Mouse (Mus musculus) hindbrain, embryonic 11.5 days (tissue): Measurements from ENCODE around the gene Prkcz. TPM values are rescaled to one million over a fixed set of nuclear protein-coding genes. Genes with fewer than 3 reads are reported as not detected.
A peak's percentile ranks its signal among the peaks of the same experiment; 100 is the strongest.

Experiments
- ATAC-seq: fragments of 200-750 bp; cut with Nextera tagmentation; 2 replicates; pipeline ENCODE4 v1.8.0; 2017; ENCODE audit warnings: mild to moderate bottlenecking, moderate TSS enrichment, moderate library complexity; ENCODE audit not compliant: low FRiP score
- DNase-seq: peaks from one replicate; pipeline ENCODE4 v3.0.0-alpha.2; 2015; ENCODE audit warnings: low spot score
- H3K27ac ChIP-seq: fragments of 300-500 bp; sonication (generic); 2 replicates; pipeline ENCODE4 v1.5.1; 2014; ENCODE audit warnings: mild to moderate bottlenecking, low read depth, low read length
- H3K27me3 ChIP-seq: fragments of 300-500 bp; sonication (generic); 2 replicates; pipeline ENCODE4 v1.6.1; 2014; ENCODE audit warnings: mild to moderate bottlenecking, low read length, moderate library complexity, mixed read lengths; ENCODE audit not compliant: control insufficient read depth, insufficient read depth
- H3K36me3 ChIP-seq: fragments of 300-500 bp; sonication (generic); 2 replicates; pipeline ENCODE4 v1.6.1; 2014; ENCODE audit warnings: mild to moderate bottlenecking, low read length, moderate library complexity, mixed read lengths; ENCODE audit not compliant: control insufficient read depth, insufficient read depth
- H3K4me1 ChIP-seq: fragments of 300-500 bp; sonication (generic); replicated peaks from 2 replicates; pipeline ENCODE4 v1.6.1; 2014; ENCODE audit warnings: low read length, mixed read lengths; ENCODE audit not compliant: control insufficient read depth, insufficient read depth
- H3K4me2 ChIP-seq: fragments of 300-500 bp; sonication (generic); replicated peaks from 2 replicates; pipeline ENCODE4 v1.6.1; 2014; ENCODE audit warnings: mild to moderate bottlenecking, low read depth, low read length
- H3K4me3 ChIP-seq: fragments of 300-500 bp; sonication (generic); 2 replicates; pipeline ENCODE4 v1.5.1; 2014; ENCODE audit warnings: low read depth, low read length
- H3K9ac ChIP-seq: fragments of 300-500 bp; sonication (generic); 2 replicates; pipeline ENCODE4 v1.6.1; 2014; ENCODE audit warnings: low read depth, low read length
- H3K9me3 ChIP-seq: fragments of 300-500 bp; sonication (generic); 2 replicates; pipeline ENCODE4 v1.6.1; 2016; ENCODE audit warnings: low read length; ENCODE audit not compliant: control insufficient read depth
- WGBS: fragments of 180-500 bp; shearing (Covaris S2); extraction: QIAGEN DNeasy Blood & Tissue Kit; methylation state at CpG from one replicate; pipeline ENCODE4 v1.1.7; 2014; 5-methylcytosine and 5-hydroxymethylcytosine counted together
- polyA plus RNA-seq: library from polyadenylated mRNA; unstranded; fragments of >200 nt; fragmentation: Nextera tagmentation; extraction: Ambion mirVana; gene quantifications from 2 replicates; pipeline ENCODE4 v1.2.1, GENCODE M21; 2014

Prkcz gene
- polyA plus RNA-seq, 1 experiment from 2014 or later: 19.6 TPM

DNA sequence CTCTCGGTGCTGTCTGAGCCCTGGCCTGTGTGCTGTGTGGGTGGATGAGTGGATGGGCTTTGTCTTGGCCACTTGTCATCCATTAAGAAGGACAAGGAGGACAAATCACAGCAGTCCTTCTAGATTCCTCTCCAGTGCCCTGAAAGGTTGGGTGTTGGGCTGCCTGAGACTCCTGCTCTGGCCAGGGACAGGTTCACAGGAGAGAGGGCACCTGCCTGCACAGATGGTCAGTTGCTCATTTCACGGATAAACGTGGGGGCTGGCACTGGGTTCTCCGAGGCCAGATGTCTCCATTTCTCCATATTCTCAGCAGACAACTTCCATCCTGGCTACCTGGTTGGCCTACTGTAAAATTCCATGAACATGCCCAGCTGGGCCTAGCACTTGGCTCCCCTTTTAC is 62.3 kb downstream of the Prkcz start:
- H3K9me3 ChIP-seq: no peaks in the 10 kb centered on the region
- H3K27ac ChIP-seq: no peak overlapping the region
- 85% methylated on average over 4 of the region's 4 CpGs for WGBS
- DNase-seq: no peak
- no peak for ATAC-seq
- no peaks in the 10 kb centered on the region for H3K27me3 ChIP-seq
- no peak overlapping the region for H3K4me3 ChIP-seq
- H3K36me3 ChIP-seq: no peaks in the 10 kb centered on the region
- H3K4me1 ChIP-seq: no peaks in the 10 kb centered on the region
- no peak overlapping the region for H3K4me2 ChIP-seq
- H3K9ac ChIP-seq: no peak overlapping the region

GRCm38 (mm10) chr4:155297057-155297456 is 64.1 kb downstream of the Prkcz start:
- Histone ChIP-seq H3K4me2 (no peak overlapping the region), H3K9ac (no peak overlapping the region), H3K4me1 (no peaks in the 10 kb centered on the region), H3K36me3 (no peaks in the 10 kb centered on the region), H3K27ac (no peak overlapping the region), H3K9me3 (no peaks in the 10 kb centered on the region), H3K4me3 (no peak overlapping the region), H3K27me3 (no peaks in the 10 kb centered on the region)
- 56% methylated on average over 2 of the region's 2 CpGs for WGBS
- DNase-seq (peak; percentile 49), ATAC-seq (no peak)

- Histone ChIP-seq H3K4me2 (no peak overlapping the region), H3K4me3 (no peak overlapping the region), H3K27ac (no peak overlapping the region), H3K4me1 (no peaks in the 10 kb centered on the region), H3K9me3 (no peaks in the 10 kb centered on the region), H3K36me3 (no peaks in the 10 kb centered on the region), H3K9ac (no peak overlapping the region), H3K27me3 (no peaks in the 10 kb centered on the region)
- 82% methylated on average over 4 of the region's 4 CpGs for whole genome bisulfite sequencing
- ATAC-seq: no peak
- no peak for DNase-seq
These were observed 65.2 kb downstream of the Prkcz start for GRCm38 (mm10) chr4:155295996-155296395.

GRCm38 (mm10) chr4:155295026-155295590 is 66.1 kb downstream of the Prkcz start:
- Histone ChIP-seq H3K4me1 (no peaks in the 10 kb centered on the region), H3K9ac (no peak overlapping the region), H3K27ac (no peak overlapping the region), H3K9me3 (no peaks in the 10 kb centered on the region), H3K27me3 (no peaks in the 10 kb centered on the region), H3K4me3 (no peak overlapping the region), H3K36me3 (no peaks in the 10 kb centered on the region), H3K4me2 (no peak overlapping the region)
- ATAC-seq (no peak), DNase-seq (no peak)
- 79% methylated on average over 10 of the region's 10 CpGs for WGBS

GRCm38 (mm10) chr4:155294381-155294780 is 66.8 kb downstream of the Prkcz start:
- Histone ChIP-seq H3K9me3 (no peaks in the 10 kb centered on the region), H3K27me3 (no peaks in the 10 kb centered on the region), H3K36me3 (no peaks in the 10 kb centered on the region), H3K4me3 (no peak overlapping the region), H3K4me2 (no peak overlapping the region), H3K9ac (no peak overlapping the region), H3K4me1 (no peaks in the 10 kb centered on the region), H3K27ac (no peak overlapping the region)
- WGBS: 94% methylated on average over 14 of the region's 14 CpGs
- DNase-seq (no peak), ATAC-seq (no peak)

- 91% methylated on average over 10 of the region's 10 CpGs for WGBS
- Histone ChIP-seq H3K4me1 (no peaks in the 10 kb centered on the region), H3K4me2 (no peak overlapping the region), H3K27me3 (no peaks in the 10 kb centered on the region), H3K27ac (no peak overlapping the region), H3K4me3 (no peak overlapping the region), H3K9me3 (no peaks in the 10 kb centered on the region), H3K36me3 (no peaks in the 10 kb centered on the region), H3K9ac (no peak overlapping the region)
- no peak for ATAC-seq
- no peak for DNase-seq
These were observed 68.3 kb downstream of the Prkcz start for GRCm38 (mm10) chr4:155292863-155293262.

DNA sequence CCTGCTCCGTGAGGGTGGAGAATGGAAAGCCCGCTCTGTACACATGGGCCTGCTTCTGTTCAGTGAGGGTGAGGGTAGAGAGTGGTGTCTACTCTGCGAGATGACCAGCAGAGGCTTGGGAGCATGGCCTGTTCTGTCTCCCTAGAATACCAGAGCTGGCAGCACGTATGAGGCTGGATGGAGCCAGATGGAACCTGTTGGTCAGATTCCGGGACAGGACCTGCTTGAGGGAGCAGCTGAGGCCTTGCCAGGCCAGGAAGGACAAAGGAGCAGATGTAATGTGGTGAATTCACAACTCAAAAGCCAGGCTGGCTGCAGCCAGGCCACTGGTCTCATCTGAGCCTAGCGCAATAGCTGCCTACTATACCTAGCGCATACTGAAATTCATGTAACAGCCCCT is 71.1 kb downstream of the Prkcz start:
- DNase-seq (no peak), ATAC-seq (no peak)
- no peak overlapping the region for H3K4me2 ChIP-seq
- WGBS: 93% methylated on average over 7 of the region's 7 CpGs
- H3K36me3 ChIP-seq: no peaks in the 10 kb centered on the region
- H3K9ac ChIP-seq: no peak overlapping the region
- H3K27me3 ChIP-seq: no peaks in the 10 kb centered on the region
- no peaks in the 10 kb centered on the region for H3K9me3 ChIP-seq
- H3K4me3 ChIP-seq: no peak overlapping the region
- no peak overlapping the region for H3K27ac ChIP-seq
- no peaks in the 10 kb centered on the region for H3K4me1 ChIP-seq

- WGBS: 88% methylated on average over 1 of the region's 1 CpGs
These were observed 72.6 kb downstream of the Prkcz start for GRCm38 (mm10) chr4:155288586-155288985.

DNA sequence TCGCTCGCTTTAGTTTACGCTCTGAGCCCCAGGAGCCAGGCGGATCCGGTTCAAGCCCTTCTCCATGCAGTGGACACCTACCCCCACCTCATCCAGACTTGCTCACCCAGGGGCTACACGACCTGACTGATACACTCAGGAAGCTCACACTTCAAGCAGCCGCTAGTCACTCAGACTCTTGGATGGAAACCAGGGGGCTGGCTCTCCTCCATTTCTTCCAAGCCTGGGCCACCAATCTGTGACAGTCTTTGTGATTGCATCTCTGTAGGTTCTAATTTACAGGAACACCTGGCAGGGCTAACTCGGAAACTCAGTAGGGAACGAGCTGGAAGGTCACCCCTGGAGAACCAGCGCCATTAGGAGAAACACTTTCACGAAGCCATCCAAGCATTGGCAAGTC is 73.4 kb downstream of the Prkcz start:
- no peak overlapping the region for H3K4me3 ChIP-seq
- H3K36me3 ChIP-seq: no peaks in the 10 kb centered on the region
- H3K27me3 ChIP-seq: no peaks in the 10 kb centered on the region
- ATAC-seq: no peak
- H3K4me1 ChIP-seq: no peaks in the 10 kb centered on the region
- DNase-seq: no peak
- no peak overlapping the region for H3K9ac ChIP-seq
- no peaks in the 10 kb centered on the region for H3K9me3 ChIP-seq
- no peak overlapping the region for H3K27ac ChIP-seq
- WGBS: 91% methylated on average over 11 of the region's 11 CpGs
- H3K4me2 ChIP-seq: no peak overlapping the region

More at GRCm38 (mm10) chr4:155288586-155288985, 72.6 kb downstream of the Prkcz start:
- no peaks in the 10 kb centered on the region for H3K4me1 ChIP-seq
- no peaks in the 10 kb centered on the region for H3K9me3 ChIP-seq
- no peak overlapping the region for H3K4me3 ChIP-seq
- no peak overlapping the region for H3K9ac ChIP-seq
- no peak overlapping the region for H3K27ac ChIP-seq
- DNase-seq (no peak), ATAC-seq (no peak)
- no peaks in the 10 kb centered on the region for H3K36me3 ChIP-seq
- H3K27me3 ChIP-seq: no peaks in the 10 kb centered on the region
- H3K4me2 ChIP-seq: no peak overlapping the region
